Mouse (Mus musculus) splenic B cell, adult 2 months (primary cell): ENCODE data around the gene BC049352.
A peak's percentile ranks its signal among the peaks of the same experiment; 100 is the strongest.

Source experiments
- DNase-seq: peaks from one replicate; pipeline ENCODE4 v3.0.0-alpha.2; 2011; ENCODE audit warnings: low read depth, low spot score
- H3K27me3 ChIP-seq: 2 replicates; pipeline ENCODE4 v1.6.1; 2012; ENCODE audit warnings: mild to moderate bottlenecking, low read length, moderate library complexity, mixed read lengths; ENCODE audit not compliant: control insufficient read depth, poor library complexity, insufficient read depth, severe bottlenecking
- H3K36me3 ChIP-seq: 2 replicates; pipeline ENCODE4 v1.6.1; 2012; ENCODE audit warnings: mild to moderate bottlenecking, low read length, moderate library complexity, mixed read lengths; ENCODE audit not compliant: control insufficient read depth, poor library complexity, insufficient read depth, severe bottlenecking

The BC049352 gene

GRCm38 (mm10) chr9:45171073-45171610, 10.7 kb upstream of the BC049352 start:
- DNase-seq, result no peak
- Histone ChIP-seq H3K36me3 (no peaks in the 10 kb centered on the region), H3K27me3 (no peaks in the 10 kb centered on the region)

DNA sequence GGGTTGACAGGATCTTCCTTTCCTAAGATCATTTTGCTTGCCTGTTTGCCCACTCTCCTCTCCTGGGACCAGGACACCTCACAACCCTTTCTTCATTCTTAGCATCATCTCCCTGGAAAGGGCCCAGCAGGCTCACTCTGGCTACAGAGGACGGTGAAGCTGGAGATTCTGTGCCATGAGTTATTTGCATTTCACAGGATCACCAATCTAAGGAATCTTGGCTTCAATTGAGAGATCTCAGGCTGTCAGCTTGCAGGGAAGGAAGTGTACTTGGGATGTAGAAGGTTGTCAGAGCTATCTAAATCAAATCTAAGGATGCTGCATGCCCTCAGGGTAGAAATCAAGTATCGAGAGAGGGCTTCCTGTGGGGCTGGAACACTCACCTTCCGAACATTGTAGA, 8.3 kb upstream of the BC049352 start:
- no peak for DNase-seq
- no peaks in the 10 kb centered on the region for H3K27me3 ChIP-seq

GRCm38 (mm10) chr9:45179282-45179681, 2.5 kb upstream of the BC049352 start:
- H3K27me3 ChIP-seq, result no peaks in the 10 kb centered on the region
- no peaks in the 10 kb centered on the region for H3K36me3 ChIP-seq
- DNase-seq, result peak; percentile 14

More for the DNA sequence above, 8.3 kb upstream of the BC049352 start:
- no peaks in the 10 kb centered on the region for H3K36me3 ChIP-seq

- H3K36me3 ChIP-seq, result no peaks in the 10 kb centered on the region
- H3K27me3 ChIP-seq, result no peaks in the 10 kb centered on the region
- peak; percentile 22 for DNase-seq
Observed at GRCm38 (mm10) chr9:45182521-45182920, 714 bp downstream of the BC049352 start.

DNA sequence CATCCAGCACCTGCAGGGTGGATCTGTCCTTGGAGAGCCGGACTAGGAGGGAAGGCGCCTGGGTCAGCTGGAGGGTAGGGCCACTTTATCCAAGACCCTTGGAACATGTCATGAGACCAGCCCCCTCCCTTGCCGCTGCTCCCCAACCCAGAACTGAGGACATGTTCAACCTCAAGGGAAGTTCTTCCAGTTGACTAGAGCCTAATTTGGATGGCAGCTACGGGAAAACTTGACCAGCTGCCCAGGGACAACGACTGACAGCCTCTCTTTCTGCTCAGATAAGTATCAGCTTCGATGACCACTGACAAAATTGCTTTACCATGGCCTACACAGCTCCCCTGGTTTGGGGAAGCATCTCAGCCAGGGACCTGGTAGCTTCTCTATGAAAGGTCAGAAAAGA, 1.5 kb downstream of the BC049352 start:
- Histone ChIP-seq H3K27me3 (no peaks in the 10 kb centered on the region), H3K36me3 (no peaks in the 10 kb centered on the region)
- DNase-seq, result no peak

GRCm38 (mm10) chr9:45185250-45185649, 3.4 kb downstream of the BC049352 start:
- DNase-seq, result no peak
- Histone ChIP-seq H3K27me3 (no peaks in the 10 kb centered on the region), H3K36me3 (no peaks in the 10 kb centered on the region)

DNA sequence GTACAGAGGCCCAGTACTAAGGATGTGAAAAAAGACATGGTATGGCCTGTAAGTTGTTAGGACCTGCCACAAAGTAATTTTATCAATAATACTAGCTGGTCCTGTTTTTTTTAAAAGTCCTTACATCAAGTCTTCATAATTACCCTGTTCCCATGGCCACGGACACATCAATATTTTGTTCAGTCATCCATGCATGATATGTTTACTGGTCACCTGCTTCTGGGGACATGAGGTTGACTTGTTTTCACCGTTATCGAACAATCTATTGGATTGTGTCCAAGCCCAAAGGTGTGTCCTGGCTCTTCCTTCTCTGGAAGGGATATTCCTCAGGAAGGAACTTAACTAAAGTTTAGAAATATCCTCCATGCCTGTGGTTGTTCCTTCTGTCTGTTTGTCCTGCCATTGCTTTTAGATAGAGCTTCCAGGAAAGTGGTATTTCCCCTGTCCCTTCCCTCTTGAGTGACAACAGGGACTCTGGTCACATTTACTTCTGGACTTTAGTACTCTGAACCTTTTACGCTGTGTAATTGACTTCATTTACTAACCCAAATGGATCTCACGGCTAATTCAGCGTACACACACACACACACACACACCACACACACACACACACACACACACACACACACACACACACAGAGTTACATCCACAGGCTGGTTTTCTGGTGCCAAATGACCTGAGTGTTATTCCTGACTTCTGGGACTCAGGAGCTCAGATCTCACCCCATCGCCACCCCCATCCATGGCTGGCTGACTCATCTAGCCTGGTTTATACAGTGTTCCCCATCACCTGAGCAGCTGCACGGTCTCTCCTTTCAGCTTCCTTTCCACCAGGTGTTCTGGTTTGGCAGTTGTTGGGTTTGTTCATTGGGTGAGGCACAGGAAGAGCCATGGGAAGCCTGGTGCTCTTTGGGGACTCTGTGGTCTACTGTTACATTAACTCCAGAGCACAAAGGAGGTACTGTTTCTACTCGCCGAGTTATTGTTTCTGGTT, 7.1 kb downstream of the BC049352 start:
- no peaks in the 10 kb centered on the region for H3K36me3 ChIP-seq
- DNase-seq, result peak; percentile 6
- H3K27me3 ChIP-seq, result no peaks in the 10 kb centered on the region

- no peaks in the 10 kb centered on the region for H3K36me3 ChIP-seq
Observed at GRCm38 (mm10) chr9:45189661-45190174, 7.9 kb downstream of the BC049352 start.

DNA sequence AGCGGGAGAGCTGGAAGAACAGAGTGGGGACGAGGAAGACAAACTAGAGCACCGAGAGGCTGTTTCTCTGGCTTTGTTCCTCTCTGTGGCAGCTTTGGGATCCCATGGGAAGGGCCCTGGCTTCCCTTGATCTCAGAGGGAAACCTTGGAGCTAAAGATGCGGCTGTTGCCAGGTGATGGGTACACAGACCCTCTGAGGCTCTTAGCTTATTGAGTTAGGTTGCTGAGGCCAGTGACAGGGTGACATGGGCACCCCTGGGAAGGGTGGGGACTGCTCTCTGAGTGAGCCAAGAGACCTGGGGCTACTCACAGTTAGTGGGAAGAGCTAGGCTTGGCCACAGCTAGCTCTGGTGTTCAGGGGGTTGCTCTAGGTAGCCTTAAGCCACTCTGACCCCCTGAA, 13.7 kb downstream of the BC049352 start:
- Histone ChIP-seq H3K36me3 (no peaks in the 10 kb centered on the region), H3K27me3 (no peaks in the 10 kb centered on the region)
- no peak for DNase-seq

More at GRCm38 (mm10) chr9:45189661-45190174, 7.9 kb downstream of the BC049352 start:
- no peak for DNase-seq
- no peaks in the 10 kb centered on the region for H3K27me3 ChIP-seq

GRCm38 (mm10) chr9:45196125-45196830, 14.5 kb downstream of the BC049352 start:
- DNase-seq, result no peak
- Histone ChIP-seq H3K36me3 (no peaks in the 10 kb centered on the region), H3K27me3 (no peaks in the 10 kb centered on the region)

DNA sequence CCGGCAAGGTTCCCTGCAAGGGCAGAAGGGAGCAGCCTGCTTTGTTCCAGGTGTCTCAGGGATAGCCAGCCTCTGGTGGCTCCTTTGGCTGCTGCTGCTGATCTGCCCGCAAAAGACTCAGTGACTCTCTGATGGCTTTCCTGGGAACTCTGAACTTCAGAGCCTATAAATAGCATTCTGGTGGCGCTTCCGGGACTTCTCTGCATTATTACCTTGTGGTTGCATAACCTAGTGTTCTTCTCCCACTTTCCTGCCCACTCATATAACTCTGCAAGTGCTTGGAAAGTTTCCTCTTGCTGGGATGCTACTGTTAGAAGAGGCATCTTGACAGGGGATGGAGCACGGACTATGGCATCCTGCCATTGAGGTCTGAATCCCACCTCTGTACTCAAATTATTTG, 15.7 kb downstream of the BC049352 start:
- DNase-seq, result no peak
- H3K27me3 ChIP-seq, result no peaks in the 10 kb centered on the region

DNA sequence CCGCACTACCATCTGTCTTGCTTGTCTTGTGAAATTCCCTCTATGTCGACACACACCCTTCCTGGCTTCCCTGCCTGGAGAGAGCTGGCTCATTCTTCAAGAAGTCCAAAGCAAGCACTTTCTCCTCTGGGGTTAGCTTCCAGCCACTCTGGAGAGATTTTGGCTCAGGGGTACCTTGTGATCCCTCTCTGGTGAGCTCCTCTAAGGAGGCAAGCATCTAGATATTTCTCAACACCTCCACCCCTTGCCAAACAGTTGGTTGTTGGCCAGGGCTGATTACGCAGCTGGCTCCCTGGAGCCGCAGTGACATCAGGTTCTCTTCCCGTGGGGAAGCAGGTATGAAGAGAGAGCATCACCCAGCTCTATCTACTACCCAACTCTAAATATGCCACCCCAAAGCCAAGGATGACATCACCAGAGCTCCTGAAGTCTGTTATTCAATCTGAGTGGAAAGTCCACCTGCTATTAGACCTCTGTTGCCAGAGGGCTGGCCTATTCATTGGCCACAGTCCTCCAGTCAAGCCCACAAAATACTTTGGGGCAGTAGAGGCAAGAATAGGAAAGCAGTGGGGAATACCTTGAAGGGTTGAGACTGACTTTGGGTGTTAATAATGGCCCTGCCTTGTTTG, 19.6 kb downstream of the BC049352 start:
- H3K27me3 ChIP-seq, result no peaks in the 10 kb centered on the region
- DNase-seq, result no peak
- H3K36me3 ChIP-seq, result no peaks in the 10 kb centered on the region

More for the DNA sequence above, 15.7 kb downstream of the BC049352 start:
- H3K36me3 ChIP-seq, result no peaks in the 10 kb centered on the region

GRCm38 (mm10) chr9:45202021-45202798, 20.4 kb downstream of the BC049352 start:
- DNase-seq, result peak; percentile 5
- H3K27me3 ChIP-seq, result no peaks in the 10 kb centered on the region
- H3K36me3 ChIP-seq, result no peaks in the 10 kb centered on the region
